Comparison of ENCODE assay signal across 19 mouse cellular contexts in genomic region chr17:71199346-71199745, GRCm38 (mm10). TPM values are rescaled to one million over a fixed set of nuclear protein-coding genes. Genes with fewer than 3 reads are reported as not detected.
DNase-seq lines count a peak whose midpoint lies in the region; ATAC-seq and TF ChIP-seq lines count a peak whose summit lies in the region.
"Had no signal": no experiment of that assay in that cellular context is flagged by ENCODE, and none has a peak within 500 bp of the region (broad histone marks: within the 10 kb centered on the region; RNA-seq: fewer than 3 reads in every experiment).

No protein-coding gene starts in this region.

- no peak overlapping the region for H3K9ac ChIP-seq in heart, postnatal 0 days (replicated peaks; ENCODE audit: low read depth, low read length)
- H3K9ac ChIP-seq in liver, adult 2 months (ENCODE audit: low read depth, low read length), result no peak overlapping the region
- no peak overlapping the region for H3K9ac ChIP-seq in MEL (ENCODE audit: control insufficient read depth, low read depth, low read length, poor library complexity, severe bottlenecking)
- H3K9ac ChIP-seq: embryonic facial prominence, embryonic 15.5 days; forebrain, embryonic 15.5 days; heart, embryonic 13.5 days; limb, embryonic 12.5 days had no signal

- no peak overlapping the region for H3K4me3 ChIP-seq in heart, postnatal 0 days (ENCODE audit: low read depth, low read length)
- H3K4me3 ChIP-seq in liver, adult 2 months (ENCODE audit: insufficient read depth, low read depth, low read length), result no peak overlapping the region
- no peak overlapping the region for H3K4me3 ChIP-seq in MEL (ENCODE audit: control insufficient read depth in 1 of 2, insufficient read depth in 1 of 2, low read depth in 2 of 2, low read length in 2 of 2)
- H3K4me3 ChIP-seq in kidney, adult 2 months (ENCODE audit: insufficient read depth, low read depth, low read length), result no peak overlapping the region
- H3K4me3 ChIP-seq: embryonic facial prominence, embryonic 15.5 days; forebrain, embryonic 15.5 days; heart, embryonic 13.5 days; limb, embryonic 12.5 days had no signal

- H3K27ac ChIP-seq in heart, postnatal 0 days (ENCODE audit: low read depth), result no peak overlapping the region
- peak overlapping the region; percentile 28; the same call in 1 of the 2 replicates for H3K27ac ChIP-seq in liver, adult 2 months (replicated peaks; ENCODE audit: insufficient read depth, low read depth, low read length)
- no peak overlapping the region for H3K27ac ChIP-seq in MEL (ENCODE audit: control insufficient read depth, low read depth, low read length)
- no peak overlapping the region for H3K27ac ChIP-seq in kidney, adult 2 months (ENCODE audit: insufficient read depth, low read depth, low read length)
- H3K27ac ChIP-seq: embryonic facial prominence, embryonic 15.5 days; forebrain, embryonic 15.5 days; heart, embryonic 13.5 days; limb, embryonic 12.5 days had no signal

- no peak for TF ChIP-seq POLR2A in liver, adult 2 months (IDR thresholded peaks at IDR 0.05; ENCODE audit: extremely low read depth, insufficient read depth, low read length)
- no peak for TF ChIP-seq POLR2A in MEL (IDR thresholded peaks at IDR 0.05; ENCODE audit: control insufficient read depth in 1 of 2, insufficient read depth in 1 of 2, low read depth in 1 of 2, low read length in 2 of 2, poor library complexity in 1 of 2)
- TF ChIP-seq POLR2A in kidney, adult 2 months (IDR thresholded peaks at IDR 0.05; ENCODE audit: low read depth, low read length), result no peak

- intact Hi-C loops in heart, postnatal 36 days (cut with DNase I), result loop anchor here (5.0 kb wide), 2 partner anchors 197 to 212 kb away; partner anchors contain the start of genes Myl12a and Myom1

- no peaks in the 10 kb centered on the region for H3K9me3 ChIP-seq in heart, postnatal 0 days (replicated peaks; ENCODE audit: control insufficient read depth, low read length)
- no peaks in the 10 kb centered on the region for H3K9me3 ChIP-seq in MEL (replicated peaks; ENCODE audit: insufficient read depth, low read length)
- H3K9me3 ChIP-seq: embryonic facial prominence, embryonic 15.5 days; forebrain, embryonic 15.5 days; heart, embryonic 13.5 days; limb, embryonic 12.5 days had no signal

- H3K4me1 ChIP-seq in heart, postnatal 0 days (ENCODE audit: control insufficient read depth, insufficient read depth), result 0 out of 2 replicates have a peak, but pooled peaks cover 4% of the 10 kb centered on the region
- H3K4me1 ChIP-seq in liver, adult 2 months (ENCODE audit: control insufficient read depth, insufficient read depth, low read length), result peaks cover 32% of the 10 kb centered on the region
- peaks cover 17 to 18% of the 10 kb centered on the region in 2 experiments for H3K4me1 ChIP-seq in MEL (ENCODE audit: control insufficient read depth in 1 of 2, insufficient read depth in 2 of 2, low read length in 2 of 2)
- peaks cover 59% of the 10 kb centered on the region for H3K4me1 ChIP-seq in kidney, adult 2 months (ENCODE audit: control insufficient read depth, insufficient read depth, low read length)

- no peak overlapping the region for H3K4me2 ChIP-seq in heart, postnatal 0 days (ENCODE audit: low read depth, low read length)
- H3K4me2 ChIP-seq: embryonic facial prominence, embryonic 15.5 days; forebrain, embryonic 15.5 days; heart, embryonic 13.5 days; limb, embryonic 12.5 days; midbrain, embryonic 11.5 days had no signal

- H3K79me2 ChIP-seq in liver, adult 2 months (ENCODE audit: control insufficient read depth, insufficient read depth, low read length), result peaks cover 45% of the 10 kb centered on the region
- peaks cover 42% of the 10 kb centered on the region for H3K79me2 ChIP-seq in MEL (ENCODE audit: control insufficient read depth, insufficient read depth, low read length, poor library complexity)

- H3K36me3 ChIP-seq in heart, postnatal 0 days (replicated peaks; ENCODE audit: control insufficient read depth, insufficient read depth, low read length), result no peaks in the 10 kb centered on the region
- no peaks in the 10 kb centered on the region for H3K36me3 ChIP-seq in liver, adult 2 months (ENCODE audit: control insufficient read depth, insufficient read depth, low read length)
- H3K36me3 ChIP-seq in MEL (ENCODE audit: control insufficient read depth in 1 of 2, insufficient read depth in 2 of 2, low read length in 2 of 2), result peaks cover 0 to 40% of the 10 kb centered on the region in 2 experiments; a peak in 3 of 4 replicates
- H3K36me3 ChIP-seq in kidney, adult 2 months (ENCODE audit: control insufficient read depth, insufficient read depth, low read length), result no peaks in the 10 kb centered on the region
- H3K36me3 ChIP-seq: embryonic facial prominence, embryonic 15.5 days; forebrain, embryonic 15.5 days; heart, embryonic 13.5 days; limb, embryonic 12.5 days had no signal

- DNase-seq in heart, postnatal 0 days (ENCODE audit: low spot score), result no peak
- DNase-seq in heart, postnatal 36 days, result no peak
- peak; percentile 53 for DNase-seq in liver, adult 2 months (ENCODE audit: extremely low read depth, low read depth, low spot score)
- DNase-seq in liver (no peak), 3T3-L1 (ENCODE audit: low read depth, low spot score) (peak; percentile 44), MEL (ENCODE audit: low read depth, low spot score) (no peak)
- DNase-seq in kidney, adult 2 months, result no peak
- DNase-seq: adrenal gland, postnatal 36 days; cerebellum, adult 9-10 months; gastrocnemius, postnatal 25 days; heart, adult 18-20 months; kidney, adult 8-10 months; kidney, postnatal 10 days; lung, postnatal 14 days had no signal

- WGBS in heart, postnatal 0 days, result 73% methylated on average over 3 of the region's 3 CpGs
- 26% methylated on average over 3 of the region's 3 CpGs for whole genome bisulfite sequencing in liver, adult 2 months
- WGBS in kidney, adult 2 months, result 38% methylated on average over 3 of the region's 3 CpGs

- TF ChIP-seq EP300 in heart, postnatal 0 days (IDR thresholded peaks at IDR 0.05; ENCODE audit: low read depth), result no peak
- no peak for TF ChIP-seq EP300 in MEL (IDR thresholded peaks at IDR 0.05; ENCODE audit: low read depth in 1 of 2, low read length in 2 of 2)

- TF ChIP-seq RAD21 in MEL (IDR thresholded peaks at IDR 0.05; ENCODE audit: low read depth, low read length), result no peak; the same call in none of the 2 replicates

- H3K27me3 ChIP-seq in heart, postnatal 0 days (ENCODE audit: control insufficient read depth, insufficient read depth, low read length), result no peaks in the 10 kb centered on the region
- no peaks in the 10 kb centered on the region for H3K27me3 ChIP-seq in liver, adult 2 months (ENCODE audit: control insufficient read depth, insufficient read depth, low read length)
- no peaks in the 10 kb centered on the region for H3K27me3 ChIP-seq in MEL (ENCODE audit: control insufficient read depth in 1 of 2, insufficient read depth in 2 of 2, low read length in 2 of 2)
- H3K27me3 ChIP-seq in kidney, adult 2 months (replicated peaks; ENCODE audit: control insufficient read depth, insufficient read depth, low read length), result no peaks in the 10 kb centered on the region
- H3K27me3 ChIP-seq: embryonic facial prominence, embryonic 15.5 days; forebrain, embryonic 15.5 days; heart, embryonic 13.5 days; limb, embryonic 12.5 days had no signal

- peak; percentile 40 for TF ChIP-seq CTCF in heart, postnatal 0 days (IDR thresholded peaks at IDR 0.05; ENCODE audit: low read depth)
- TF ChIP-seq CTCF in liver, adult 2 months (IDR thresholded peaks at IDR 0.05; ENCODE audit: low read depth, low read length), result no peak
- TF ChIP-seq CTCF in MEL (IDR thresholded peaks at IDR 0.05 in 2 of 3, conservative IDR thresholded peaks at IDR 0.05 in 1 of 3; ENCODE audit: control insufficient read depth in 1 of 3, insufficient read depth in 1 of 3, low read depth in 2 of 3, low read length in 3 of 3, poor library complexity in 1 of 3, severe bottlenecking in 1 of 3), result peak in 1 of 3 experiments; percentile 21; a peak in 2 of 6 replicates
- no peak for TF ChIP-seq CTCF in kidney, adult 2 months (conservative IDR thresholded peaks at IDR 0.05; ENCODE audit: insufficient read depth, insufficient read length, low read depth, low read length)

- no peak for ATAC-seq in heart, postnatal 0 days (ENCODE audit: insufficient read depth, low read depth)
- ATAC-seq: forebrain, embryonic 15.5 days had no signal

TF ChIP-seq in MEL, 35 proteins besides CTCF, POLR2A, EP300 and RAD21:
- TF ChIP-seq SMC3 (IDR thresholded peaks at IDR 0.05; ENCODE audit: low read depth, low read length), result peak; percentile 24; the same call in 1 of the 2 replicates
- TF ChIP-seq ZC3H11A (IDR thresholded peaks at IDR 0.05; ENCODE audit: low read depth, low read length), result no peak
TF ChIP-seq in MEL: peak in this region for 1.

RNA-seq across cellular contexts. Expression of gene Lpin2, which starts 17.0 kb away (rescaled TPM):
- 7.7 and 22.2 TPM in 2 replicates for total RNA-seq in heart, postnatal 0 days (2014; rRNA removed; ENCODE audit: low replicate concordance)
- 7.2 and 8.5 TPM in 2 replicates for polyA plus RNA-seq in heart, postnatal 0 days (2015; fragmentation: Nextera tagmentation; extraction: Ambion mirVana)
- 1 to 10 TPM; 7.0 to 7.4 TPM for total RNA-seq in heart, postnatal 36 days (2021)
- total RNA-seq in liver, adult 2 months (2014; rRNA removed), result 314 and 342 TPM in 2 replicates
- polyA plus RNA-seq in liver, adult 2 months (2012; rRNA removed), result 22.4 and 24.9 TPM in 2 replicates
- total RNA-seq in MEL (2012; rRNA removed), result 22.4 and 24.4 TPM in 2 replicates
- polyA plus RNA-seq in MEL (2012; ENCODE audit: insufficient read depth in 1 of 2, insufficient read length in 2 of 2, low read depth in 1 of 2, low replicate concordance in 2 of 2, missing spikeins in 1 of 2), result 10 to 100 TPM in 1 of 2 experiments, not detected in 1; 32.1 TPM
- polyA plus RNA-seq in kidney, adult 2 months (2012; rRNA removed), result 17.7 and 20.5 TPM in 2 replicates

Comparison
In these comparisons a context has a peak if more than half of its experiments do, and no peak if none do; other contexts are left out.
1. DNase-seq: peak in liver, adult 2 months (single experiment) and 3T3-L1 (single experiment); none in heart, postnatal 0 days (single experiment), heart, postnatal 36 days (0 of 2), liver (single experiment), MEL (single experiment) and kidney, adult 2 months (single experiment).
2. RNA of gene Lpin2, which starts 17.0 kb away (total RNA-seq): 314 to 342 TPM in liver, adult 2 months; 22.4 to 24.4 TPM in MEL, 7.7 to 22.2 TPM in heart, postnatal 0 days and 7.0 to 7.4 TPM in heart, postnatal 36 days; every median in the first group is over 10 times any median in the second.